Mouse (Mus musculus): ENCODE results near the gene Pex26. TPM values are rescaled to one million over a fixed set of nuclear protein-coding genes. Genes with fewer than 3 reads are reported as not detected.

Pex26 gene
- polyA plus RNA-seq, 1 experiment from 2014 or later: 8.5 TPM

DNA sequence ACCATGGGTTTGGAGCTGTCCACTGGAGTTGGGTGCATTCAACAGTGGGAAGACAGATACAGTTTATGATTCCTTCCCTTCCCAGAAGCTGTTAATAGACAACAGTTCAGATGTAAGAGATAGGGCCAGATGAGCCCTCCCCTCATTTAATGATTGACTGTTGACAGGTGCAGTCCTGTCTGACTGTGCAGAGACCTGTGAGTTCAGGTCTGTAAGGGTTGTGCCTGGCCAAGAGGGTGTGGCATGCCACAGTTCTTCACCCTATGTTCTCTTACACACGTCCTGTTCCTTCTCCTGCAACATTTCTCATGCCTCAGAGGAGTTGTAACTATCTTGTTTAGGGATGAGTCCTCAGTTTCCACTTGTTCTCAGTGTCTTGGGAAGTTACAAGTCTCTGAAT is 49.2 kb downstream of the Pex26 start:
- Histone ChIP-seq H3K4me3 (no peak overlapping the region), H3K4me1 (no peaks in the 10 kb centered on the region), H3K36me3 (no peaks in the 10 kb centered on the region), H3K27ac (replicated peaks) (no peak overlapping the region), H3K9me3 (replicated peaks) (no peaks in the 10 kb centered on the region), H3K27me3 (ENCODE audit: low read depth, poor library complexity, severe bottlenecking) (no peaks in the 10 kb centered on the region)
- 63% methylated on average over 1 of the region's 1 CpGs for WGBS
- DNase-seq (ENCODE audit: low spot score): no peak

DNA sequence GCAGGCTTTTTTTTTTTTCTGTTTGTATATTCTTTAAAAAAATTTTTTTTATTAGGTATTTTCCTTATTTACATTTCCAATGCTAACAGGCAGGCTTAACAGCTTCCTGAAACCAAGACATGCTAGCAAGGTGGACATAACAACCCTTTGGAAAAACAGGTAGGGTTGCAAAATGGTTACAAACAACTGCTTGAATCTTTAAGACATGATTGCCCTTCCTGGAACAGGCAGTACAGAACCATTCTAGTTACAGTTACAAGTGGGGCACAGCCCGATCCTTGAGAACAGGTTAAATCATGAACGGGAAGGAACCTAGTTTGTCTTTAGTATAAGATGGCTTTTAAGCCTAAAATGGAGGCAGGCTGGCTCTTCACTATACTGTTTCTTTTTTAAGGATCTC is 52.9 kb downstream of the Pex26 start:
- Histone ChIP-seq H3K4me1 (no peaks in the 10 kb centered on the region), H3K36me3 (no peaks in the 10 kb centered on the region), H3K27ac (replicated peaks) (no peak overlapping the region), H3K4me3 (no peak overlapping the region), H3K9me3 (replicated peaks) (no peaks in the 10 kb centered on the region), H3K27me3 (ENCODE audit: low read depth, poor library complexity, severe bottlenecking) (no peaks in the 10 kb centered on the region)
- DNase-seq (ENCODE audit: low spot score): no peak
- 93% methylated on average over 2 of the region's 2 CpGs for WGBS

- no peak for DNase-seq (ENCODE audit: low spot score)
- H3K4me3 ChIP-seq: no peak overlapping the region
- H3K36me3 ChIP-seq: no peaks in the 10 kb centered on the region
- H3K27ac ChIP-seq (replicated peaks): no peak overlapping the region
- 92% methylated on average over 4 of the region's 4 CpGs for WGBS
- no peaks in the 10 kb centered on the region for H3K4me1 ChIP-seq
- no peaks in the 10 kb centered on the region for H3K9me3 ChIP-seq (replicated peaks)
- H3K27me3 ChIP-seq (ENCODE audit: low read depth, poor library complexity, severe bottlenecking): peaks cover 6% of the 10 kb centered on the region
Measured at GRCm38 (mm10) chr6:121238209-121238608, 54.7 kb downstream of the Pex26 start.

DNA sequence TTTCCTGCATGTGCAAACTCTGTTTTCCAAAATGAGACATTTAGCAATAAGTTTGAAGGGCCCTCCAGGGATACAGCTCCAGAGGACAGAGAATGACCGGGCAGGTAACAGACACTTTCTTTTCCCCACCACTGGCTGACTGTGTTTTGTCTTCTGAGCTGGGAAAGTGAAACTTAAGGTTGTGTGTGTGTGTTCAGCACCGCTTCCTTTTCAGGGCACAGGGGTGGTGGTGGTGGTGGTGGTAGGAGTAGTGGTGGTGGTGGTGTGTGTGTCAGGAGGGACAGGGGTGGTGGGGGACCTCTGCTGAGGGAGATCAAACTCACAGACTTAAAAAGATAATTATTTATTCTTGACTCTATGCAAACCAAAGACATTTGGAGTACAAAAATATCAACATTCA is 58.3 kb downstream of the Pex26 start:
- WGBS: 83% methylated on average over 2 of the region's 2 CpGs
- DNase-seq (ENCODE audit: low spot score): no peak
- H3K4me1 ChIP-seq: no peaks in the 10 kb centered on the region; the same call in 1 of the 2 replicates
- H3K9me3 ChIP-seq (replicated peaks): no peaks in the 10 kb centered on the region
- no peak overlapping the region for H3K4me3 ChIP-seq
- H3K27ac ChIP-seq (replicated peaks): no peak overlapping the region
- H3K36me3 ChIP-seq: no peaks in the 10 kb centered on the region
- peaks cover 35% of the 10 kb centered on the region for H3K27me3 ChIP-seq (ENCODE audit: low read depth, poor library complexity, severe bottlenecking)

GRCm38 (mm10) chr6:121243161-121243560 is 59.7 kb downstream of the Pex26 start:
- no peak for DNase-seq (ENCODE audit: low spot score)
- Histone ChIP-seq H3K9me3 (replicated peaks) (no peaks in the 10 kb centered on the region), H3K27me3 (ENCODE audit: low read depth, poor library complexity, severe bottlenecking) (peaks cover 47% of the 10 kb centered on the region), H3K4me1 (no peaks in the 10 kb centered on the region; the same call in 1 of the 2 replicates), H3K27ac (replicated peaks) (no peak overlapping the region), H3K4me3 (no peak overlapping the region), H3K36me3 (no peaks in the 10 kb centered on the region)
- 77% methylated on average over 10 of the region's 10 CpGs for WGBS

DNA sequence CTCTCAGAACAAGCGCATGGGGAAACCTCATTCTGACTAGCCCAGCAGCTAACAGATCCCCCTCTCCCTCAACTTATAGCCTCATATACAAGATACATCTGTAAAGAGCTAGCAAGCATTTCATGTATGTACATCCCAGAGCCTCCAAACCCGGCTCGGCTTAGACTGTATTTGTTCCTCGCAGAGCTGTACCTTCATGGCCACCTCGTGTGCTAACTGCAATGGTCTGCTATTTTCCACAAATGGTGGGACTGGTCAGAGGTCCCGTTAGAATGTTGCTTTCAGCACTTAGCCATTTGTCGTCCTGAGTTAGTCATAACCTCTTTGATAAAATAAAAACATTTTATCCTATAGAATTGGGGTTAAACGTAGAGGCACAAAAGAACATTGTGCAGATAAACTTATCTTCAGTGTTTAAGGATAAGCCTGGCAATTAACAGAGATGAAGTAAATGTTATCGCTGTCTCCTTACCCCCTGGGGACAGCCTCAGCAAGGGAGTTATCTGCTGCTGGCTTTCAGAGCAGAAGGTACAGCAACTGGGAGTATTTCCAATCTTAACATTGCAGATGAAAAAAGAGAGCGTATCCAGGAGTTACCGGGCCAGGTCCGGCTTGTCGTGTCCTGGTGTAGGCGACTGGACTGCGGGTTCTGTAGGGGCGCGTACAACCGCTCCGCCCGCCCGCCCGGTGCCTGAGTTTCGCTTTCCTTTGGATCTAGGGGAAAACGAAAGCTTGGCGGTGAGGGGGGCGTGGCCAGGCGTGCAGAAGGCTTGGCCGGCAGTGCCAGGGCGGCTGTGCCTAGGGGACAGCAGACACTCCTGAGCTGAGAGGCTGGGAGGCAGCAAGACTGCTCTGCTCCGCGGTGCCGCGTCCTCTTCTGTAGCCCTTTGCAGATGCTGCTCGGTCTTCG is 61.9 kb downstream of the Pex26 start, which contains the start of gene Usp18:
Usp18 (plus strand) TSS at position 780 of the 910 bp plus-strand sequence.
- H3K4me1 ChIP-seq: peaks cover 3% of the 10 kb centered on the region
- WGBS: 13% methylated on average over 35 of the region's 35 CpGs
- peak; percentile 79 for DNase-seq (ENCODE audit: low spot score)

DNA sequence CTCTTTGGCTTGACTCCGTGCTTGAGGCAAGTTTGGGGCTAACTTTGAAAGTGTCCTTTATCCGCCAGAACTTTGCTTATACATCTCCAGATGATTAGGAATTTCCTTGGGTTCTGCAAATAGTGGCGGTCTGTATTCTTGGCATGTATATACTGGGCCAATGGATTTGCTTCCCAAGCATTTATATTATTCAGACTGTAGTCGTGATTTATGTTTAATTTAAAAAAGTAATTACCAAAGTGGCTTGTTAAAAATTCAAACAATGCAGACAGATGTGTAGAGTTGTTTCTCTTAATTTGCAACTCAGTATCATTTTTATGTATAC is 62.5 kb downstream of the Pex26 start:
- Histone ChIP-seq H3K4me1 (peaks cover 3% of the 10 kb centered on the region), H3K36me3 (no peaks in the 10 kb centered on the region), H3K27ac (replicated peaks) (no peak overlapping the region), H3K4me3 (peak overlapping the region; percentile 61), H3K9me3 (replicated peaks) (no peaks in the 10 kb centered on the region), H3K27me3 (ENCODE audit: low read depth, poor library complexity, severe bottlenecking) (peaks cover 47% of the 10 kb centered on the region)
- 20% methylated on average over 4 of the region's 4 CpGs for WGBS
- DNase-seq (ENCODE audit: low spot score): no peak

More for the DNA sequence above, 61.9 kb downstream of the Pex26 start, which contains the start of gene Usp18:
- Histone ChIP-seq H3K27ac (replicated peaks) (peak within 1 kb of the TSS; percentile 61; the same call in 1 of the 2 replicates), H3K4me3 (peak within 1 kb of the TSS; percentile 61), H3K27me3 (ENCODE audit: low read depth, poor library complexity, severe bottlenecking) (peaks cover 47% of the 10 kb centered on the region), H3K9me3 (replicated peaks) (no peaks in the 10 kb centered on the region), H3K36me3 (no peaks in the 10 kb centered on the region)

Other genes with a start within 250 kb of the Pex26 start
- gene Mical3, start 52.7 kb upstream of the Pex26 start, polyA plus RNA-seq (2016; fragmentation: Nextera tagmentation; extraction: Ambion mirVana): 9.0 and 10.2 TPM in 2 replicates
- 0.22 and 0.36 TPM in 2 replicates for gene Tuba8, start 27.0 kb downstream of the Pex26 start, polyA plus RNA-seq (2016; fragmentation: Nextera tagmentation; extraction: Ambion mirVana)
- 0.38 and 0.94 TPM in 2 replicates for gene Usp18, start 62.2 kb downstream of the Pex26 start, polyA plus RNA-seq (2016; fragmentation: Nextera tagmentation; extraction: Ambion mirVana)
- gene Slc6a13, start 116.6 kb downstream of the Pex26 start, polyA plus RNA-seq (2016; fragmentation: Nextera tagmentation; extraction: Ambion mirVana): 1.4 and 2.4 TPM in 2 replicates
- 0.10 TPM in 1 of 2 replicates, not detected in the other for gene Slc6a12, start 159.4 kb downstream of the Pex26 start, polyA plus RNA-seq (2016; fragmentation: Nextera tagmentation; extraction: Ambion mirVana)